Mouse (Mus musculus): Measurements from ENCODE around the gene Tut1. TPM values are rescaled to one million over a fixed set of nuclear protein-coding genes. Genes with fewer than 3 reads are reported as not detected.

The Tut1 gene
- total and polyA plus RNA-seq, 3 experiments = 54.6 to 68.2 TPM; not detected in 1

- Histone ChIP-seq H3K4me1 (ENCODE audit: control insufficient read depth in 1 of 2, insufficient read depth in 2 of 2, low read length in 2 of 2) (peaks cover 18 to 48% of the 10 kb centered on the region in 2 experiments), H3K9me3 (replicated peaks; ENCODE audit: insufficient read depth, low read length) (no peaks in the 10 kb centered on the region), H3K27me3 (ENCODE audit: control insufficient read depth in 1 of 2, insufficient read depth in 2 of 2, low read length in 2 of 2) (no peaks in the 10 kb centered on the region), H3K36me3 (ENCODE audit: control insufficient read depth in 1 of 2, insufficient read depth in 2 of 2, low read length in 2 of 2) (peaks cover 16 to 71% of the 10 kb centered on the region in 2 experiments), H3K9ac (ENCODE audit: control insufficient read depth, low read depth, low read length, poor library complexity, severe bottlenecking) (peak overlapping the region; percentile 13; the same call in 1 of the 2 replicates), H3K79me2 (ENCODE audit: control insufficient read depth, insufficient read depth, low read length, poor library complexity) (peaks cover 2% of the 10 kb centered on the region; the same call in 1 of the 2 replicates), H3K4me3 (ENCODE audit: control insufficient read depth in 1 of 2, insufficient read depth in 1 of 2, low read depth in 2 of 2, low read length in 2 of 2) (no peak overlapping the region), H3K27ac (ENCODE audit: control insufficient read depth, low read depth, low read length) (peak overlapping the region; percentile 58)
- peak; percentile 90 for DNase-seq (ENCODE audit: low read depth, low spot score)
- TF ChIP-seq POLR2A (IDR thresholded peaks at IDR 0.05; ENCODE audit: control insufficient read depth in 1 of 2, insufficient read depth in 1 of 2, low read depth in 1 of 2, low read length in 2 of 2, poor library complexity in 1 of 2) (peak in 1 of 2 experiments; percentile 45; a peak in 2 of 4 replicates), JUND (IDR thresholded peaks at IDR 0.05; ENCODE audit: low read depth, low read length) (peak; percentile 25; the same call in 1 of the 2 replicates), ZNF384 (IDR thresholded peaks at IDR 0.05; ENCODE audit: low read depth, low read length) (no peak), ZMIZ1 (IDR thresholded peaks at IDR 0.05; ENCODE audit: low read depth, low read length) (peak; percentile 34; the same call in 1 of the 2 replicates), EP300 (IDR thresholded peaks at IDR 0.05; ENCODE audit: low read depth in 1 of 2, low read length in 2 of 2) (0 out of 4 replicates have a peak, but pooled peaks have one; percentile 11 to 12), TBP (IDR thresholded peaks at IDR 0.05; ENCODE audit: low read depth, low read length) (peak; percentile 37; the same call in 1 of the 2 replicates), ETS1 (IDR thresholded peaks at IDR 0.05; ENCODE audit: low read depth, low read length) (peak; percentile 33; the same call in 1 of the 2 replicates), HCFC1 (IDR thresholded peaks at IDR 0.05; ENCODE audit: low read depth, low read length) (no peak), POLR2AphosphoS2 (IDR thresholded peaks at IDR 0.05; ENCODE audit: low read length) (peak; percentile 23; the same call in 1 of the 2 replicates), SIN3A (IDR thresholded peaks at IDR 0.05; ENCODE audit: low read length) (0 out of 2 replicates have a peak, but pooled peaks have one; percentile 8)
These were observed 27.1 kb downstream of the Tut1 start for GRCm38 (mm10) chr19:8980771-8981170.

DNA sequence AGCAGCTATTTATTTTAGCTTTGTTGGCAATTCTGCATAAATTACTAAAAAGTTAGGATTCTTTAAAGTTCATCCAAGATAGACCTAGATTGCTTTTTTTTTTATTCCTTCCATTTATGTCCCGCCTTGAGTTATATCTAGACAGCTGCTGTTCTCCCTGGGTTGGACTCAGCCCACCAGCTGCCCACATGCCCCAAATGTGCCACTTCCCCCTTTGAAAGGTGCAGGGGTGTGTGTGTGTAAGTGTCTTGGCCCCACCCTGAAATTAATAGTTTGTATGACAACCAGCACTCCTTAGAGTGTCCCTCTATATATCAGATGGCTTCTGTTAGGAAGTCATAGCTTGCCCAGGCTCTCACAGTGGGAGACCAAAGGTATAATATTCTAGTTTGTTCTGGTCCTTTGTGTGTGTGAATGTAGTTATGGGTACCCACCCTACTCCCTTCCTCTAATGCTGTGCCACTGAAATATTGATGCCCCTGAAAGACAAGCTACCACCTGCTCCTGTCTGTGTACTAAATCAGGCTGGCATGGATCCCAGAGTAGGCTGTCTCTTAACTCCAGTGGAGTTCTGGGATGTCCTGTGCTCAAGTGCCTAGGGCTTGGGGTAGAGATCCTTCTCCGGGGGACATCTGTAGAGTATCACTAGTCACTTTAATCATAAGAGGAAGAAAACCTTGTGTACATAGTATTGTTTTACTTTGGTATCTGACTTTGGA lies 28.0 kb downstream of the Tut1 start:
- H3K79me2 ChIP-seq (ENCODE audit: control insufficient read depth, insufficient read depth, low read length, poor library complexity) = peaks cover under 1% of the 10 kb centered on the region; the same call in 1 of the 2 replicates
- H3K27ac ChIP-seq (ENCODE audit: control insufficient read depth, low read depth, low read length) = peak overlapping the region; percentile 41
- peaks cover 18 to 48% of the 10 kb centered on the region in 2 experiments for H3K4me1 ChIP-seq (ENCODE audit: control insufficient read depth in 1 of 2, insufficient read depth in 2 of 2, low read length in 2 of 2)
- H3K27me3 ChIP-seq (ENCODE audit: control insufficient read depth in 1 of 2, insufficient read depth in 2 of 2, low read length in 2 of 2) = no peaks in the 10 kb centered on the region
- no peak overlapping the region for H3K4me3 ChIP-seq (ENCODE audit: control insufficient read depth in 1 of 2, insufficient read depth in 1 of 2, low read depth in 2 of 2, low read length in 2 of 2)
- TF ChIP-seq ETS1 (IDR thresholded peaks at IDR 0.05; ENCODE audit: low read depth, low read length) = no peak
- peak; percentile 33; the same call in 1 of the 2 replicates for TF ChIP-seq SIN3A (IDR thresholded peaks at IDR 0.05; ENCODE audit: low read length)
- TF ChIP-seq BHLHE40 (IDR thresholded peaks at IDR 0.05; ENCODE audit: borderline replicate concordance, low read depth, low read length) = no peak
- no peak for TF ChIP-seq USF1 (IDR thresholded peaks at IDR 0.05; ENCODE audit: low read depth, low read length)
- TF ChIP-seq RCOR1 (IDR thresholded peaks at IDR 0.05; ENCODE audit: low read depth, low read length) = no peak; the same call in 1 of the 2 replicates
- 0 out of 2 replicates have a peak, but pooled peaks have one; percentile 1 for TF ChIP-seq ZC3H11A (IDR thresholded peaks at IDR 0.05; ENCODE audit: low read depth, low read length)
- TF ChIP-seq MAFK (IDR thresholded peaks at IDR 0.05; ENCODE audit: borderline replicate concordance, low read depth, low read length) = no peak
- TF ChIP-seq NELFE (IDR thresholded peaks at IDR 0.05; ENCODE audit: low read depth, low read length) = no peak
- peak; percentile 29; the same call in 1 of the 2 replicates for TF ChIP-seq MXI1 (IDR thresholded peaks at IDR 0.05; ENCODE audit: low read depth, low read length)
- TF ChIP-seq POLR2A (IDR thresholded peaks at IDR 0.05; ENCODE audit: control insufficient read depth in 1 of 2, insufficient read depth in 1 of 2, low read depth in 1 of 2, low read length in 2 of 2, poor library complexity in 1 of 2) = no peak
- TF ChIP-seq SMC3 (IDR thresholded peaks at IDR 0.05; ENCODE audit: low read depth, low read length) = no peak; the same call in 1 of the 2 replicates
- TF ChIP-seq TCF12 (IDR thresholded peaks at IDR 0.05; ENCODE audit: low read depth, low read length) = no peak
- peak in 1 of 2 experiments; percentile 15; a peak in 1 of 4 replicates for TF ChIP-seq EP300 (IDR thresholded peaks at IDR 0.05; ENCODE audit: low read depth in 1 of 2, low read length in 2 of 2)
- no peak for TF ChIP-seq CHD1 (IDR thresholded peaks at IDR 0.05; ENCODE audit: low read depth, low read length)
- TF ChIP-seq TAL1 (IDR thresholded peaks at IDR 0.05; ENCODE audit: low read length) = no peak
- H3K9me3 ChIP-seq (replicated peaks; ENCODE audit: insufficient read depth, low read length) = no peaks in the 10 kb centered on the region
- H3K9ac ChIP-seq (ENCODE audit: control insufficient read depth, low read depth, low read length, poor library complexity, severe bottlenecking) = no peak overlapping the region
- H3K36me3 ChIP-seq (ENCODE audit: control insufficient read depth in 1 of 2, insufficient read depth in 2 of 2, low read length in 2 of 2) = peaks cover 12 to 64% of the 10 kb centered on the region in 2 experiments
- DNase-seq (ENCODE audit: low read depth, low spot score) = peak; percentile 56

Measured in MEL (cell line).